Mouse (Mus musculus) embryonic facial prominence, embryonic 15.5 days (tissue): ENCODE measurements around the gene Gm8764. TPM values are rescaled to one million over a fixed set of nuclear protein-coding genes. Genes with fewer than 3 reads are reported as not detected.

Source experiments
- polyA plus RNA-seq: library from polyadenylated mRNA; unstranded; fragments of >200 nt; fragmentation: Nextera tagmentation; extraction: Ambion mirVana; gene quantifications from 2 replicates; pipeline ENCODE4 v1.2.1, GENCODE M21; 2015

Gene Gm8764
- polyA plus RNA-seq, 1 experiment from 2014 or later: not detected

Other genes starting within 250 kb of the Gm8764 start
- not detected in 2 replicates for gene Gm21293, start 17.0 kb upstream of the Gm8764 start, polyA plus RNA-seq
- not detected in 2 replicates for gene Gm6763, start 8.5 kb upstream of the Gm8764 start, polyA plus RNA-seq
- not detected in 2 replicates for gene Gm21304, start 8.5 kb downstream of the Gm8764 start, polyA plus RNA-seq
- not detected in 2 replicates for gene Gm21312, start 17.0 kb downstream of the Gm8764 start, polyA plus RNA-seq
- gene Gm20765, start 25.5 kb downstream of the Gm8764 start, polyA plus RNA-seq: not detected in 2 replicates
- not detected in 2 replicates for gene Gm4340, start 34.0 kb downstream of the Gm8764 start, polyA plus RNA-seq